13 mouse cellular contexts compared by ENCODE assay signal in the genomic region with DNA sequence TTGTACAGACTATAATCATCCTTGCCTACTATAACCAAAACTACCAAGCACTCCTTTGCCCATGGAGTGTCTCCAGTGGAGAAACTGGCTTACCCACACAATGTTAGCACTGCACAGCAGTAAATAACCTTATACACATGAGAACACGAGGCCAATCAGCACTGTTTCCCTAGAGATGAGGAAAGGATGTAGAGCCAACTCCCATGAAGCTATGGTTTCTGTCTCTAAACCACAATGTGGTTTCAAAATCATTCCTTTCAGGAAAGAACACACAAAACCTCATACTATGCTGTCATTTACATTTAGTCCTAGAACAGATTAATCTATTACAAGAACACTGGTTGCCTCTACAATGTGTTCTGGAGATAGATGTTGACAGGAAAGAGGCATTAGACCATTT. TPM values are rescaled to one million over a fixed set of nuclear protein-coding genes. Genes with fewer than 3 reads are reported as not detected.
DNase-seq lines count a peak whose midpoint lies in the region; ATAC-seq and TF ChIP-seq lines count a peak whose summit lies in the region.
"Had no signal": no experiment of that assay in that cellular context is flagged by ENCODE, and none has a peak within 500 bp of the region (broad histone marks: within the 10 kb centered on the region; RNA-seq: fewer than 3 reads in every experiment).

No protein-coding gene starts in this region.

- no peak for ATAC-seq in heart, embryonic 11.5 days (replicated peaks; ENCODE audit: insufficient number of reproducible peaks, low FRiP score, low TSS enrichment)
- ATAC-seq in midbrain, embryonic 12.5 days (ENCODE audit: low FRiP score, low read depth) = no peak
- no peak for ATAC-seq in midbrain, postnatal 0 days (ENCODE audit: low FRiP score)
- no peak for ATAC-seq in intestine, postnatal 0 days
- ATAC-seq in stomach, embryonic 14.5 days (ENCODE audit: insufficient number of reproducible peaks, insufficient read depth, low FRiP score, low read depth) = no peak

- H3K4me2 ChIP-seq in heart, embryonic 11.5 days = peak overlapping the region; percentile 98; the same call in 1 of the 2 replicates
- H3K4me2 ChIP-seq in midbrain, embryonic 12.5 days (replicated peaks) = peak overlapping the region; percentile 89; the same call in 1 of the 2 replicates
- H3K4me2 ChIP-seq in midbrain, postnatal 0 days (ENCODE audit: low read depth, low read length, poor library complexity, severe bottlenecking) = no peak overlapping the region
- H3K4me2 ChIP-seq in intestine, postnatal 0 days (replicated peaks; ENCODE audit: low read depth) = peak overlapping the region; percentile 79
- peak overlapping the region; percentile 99; the same call in 1 of the 2 replicates for H3K4me2 ChIP-seq in stomach, embryonic 14.5 days (replicated peaks; ENCODE audit: low read depth, low read length)

- no peak for TF ChIP-seq CTCF in midbrain, postnatal 0 days (IDR thresholded peaks at IDR 0.05)
- no peak for TF ChIP-seq CTCF in intestine, postnatal 0 days (IDR thresholded peaks at IDR 0.05; ENCODE audit: low read depth)

- H3K9ac ChIP-seq in heart, embryonic 11.5 days (ENCODE audit: low read depth, low read length) = no peak overlapping the region
- H3K9ac ChIP-seq in midbrain, embryonic 12.5 days (replicated peaks) = no peak overlapping the region
- H3K9ac ChIP-seq in midbrain, postnatal 0 days (replicated peaks; ENCODE audit: low read length, poor library complexity, severe bottlenecking) = no peak overlapping the region
- no peak overlapping the region for H3K9ac ChIP-seq in intestine, postnatal 0 days (ENCODE audit: low read depth, low read length)
- H3K9ac ChIP-seq in stomach, embryonic 14.5 days (replicated peaks; ENCODE audit: low read depth, low read length) = no peak overlapping the region

- peaks cover 10% of the 10 kb centered on the region for H3K36me3 ChIP-seq in heart, embryonic 11.5 days (ENCODE audit: control insufficient read depth, insufficient read depth, low read length)
- peaks cover 16% of the 10 kb centered on the region for H3K36me3 ChIP-seq in midbrain, embryonic 12.5 days
- peaks cover 15% of the 10 kb centered on the region for H3K36me3 ChIP-seq in midbrain, postnatal 0 days (ENCODE audit: insufficient read depth, low read length)
- peaks cover 17% of the 10 kb centered on the region for H3K36me3 ChIP-seq in intestine, postnatal 0 days (ENCODE audit: control insufficient read depth, insufficient read depth)
- H3K36me3 ChIP-seq in stomach, embryonic 14.5 days (ENCODE audit: control insufficient read depth, insufficient read depth, low read length) = peaks cover 11% of the 10 kb centered on the region

- no peak for DNase-seq in heart, adult 11 months
- DNase-seq in midbrain, postnatal 0 days (ENCODE audit: low spot score) = no peak
- DNase-seq in right cerebral cortex, postnatal 36 days (ENCODE audit: low spot score in 2 of 2) = no peak
- no peak for DNase-seq in thymus, postnatal 14 days
- DNase-seq: adrenal gland, adult 8-10 months; cerebellum, postnatal 36 days; gastrocnemius, postnatal 36 days; kidney, postnatal 4 days had no signal

- 60% methylated on average over 1 of the region's 1 CpGs for WGBS in heart, embryonic 11.5 days (ENCODE audit: insufficient replicate concordance)
- 58% methylated on average over 1 of the region's 1 CpGs for WGBS in midbrain, embryonic 12.5 days
- WGBS in midbrain, postnatal 0 days = 59% methylated on average over 1 of the region's 1 CpGs
- 46% methylated on average over 1 of the region's 1 CpGs for WGBS in intestine, postnatal 0 days
- WGBS in stomach, embryonic 14.5 days = 80% methylated on average over 1 of the region's 1 CpGs

- H3K4me1 ChIP-seq in heart, embryonic 11.5 days (ENCODE audit: control insufficient read depth, insufficient read depth, low read length) = peaks cover 6% of the 10 kb centered on the region
- peaks cover 17% of the 10 kb centered on the region for H3K4me1 ChIP-seq in midbrain, embryonic 12.5 days
- H3K4me1 ChIP-seq in midbrain, postnatal 0 days (ENCODE audit: insufficient read depth, low read length) = peaks cover 7% of the 10 kb centered on the region; the same call in 1 of the 2 replicates
- H3K4me1 ChIP-seq in intestine, postnatal 0 days (replicated peaks; ENCODE audit: control insufficient read depth, insufficient read depth, low read length) = 0 out of 2 replicates have a peak, but pooled peaks cover 4% of the 10 kb centered on the region
- H3K4me1 ChIP-seq in stomach, embryonic 14.5 days (ENCODE audit: control insufficient read depth, insufficient read depth, low read length) = peaks cover 8% of the 10 kb centered on the region; the same call in 1 of the 2 replicates

- H3K4me3 ChIP-seq in heart, embryonic 11.5 days (ENCODE audit: low read depth, low read length) = no peak overlapping the region
- peak overlapping the region; percentile 90; the same call in 1 of the 2 replicates for H3K4me3 ChIP-seq in midbrain, embryonic 12.5 days
- H3K4me3 ChIP-seq in midbrain, postnatal 0 days (ENCODE audit: low read depth, low read length) = no peak overlapping the region
- H3K4me3 ChIP-seq in intestine, postnatal 0 days (ENCODE audit: low read depth, low read length) = no peak overlapping the region
- H3K4me3 ChIP-seq in stomach, embryonic 14.5 days (ENCODE audit: low read depth, low read length) = peak overlapping the region; percentile 89; the same call in 1 of the 2 replicates

- H3K9me3 ChIP-seq in heart, embryonic 11.5 days (replicated peaks; ENCODE audit: control insufficient read depth, low read length) = no peaks in the 10 kb centered on the region
- no peaks in the 10 kb centered on the region for H3K9me3 ChIP-seq in midbrain, embryonic 12.5 days
- H3K9me3 ChIP-seq in midbrain, postnatal 0 days (ENCODE audit: low read length) = no peaks in the 10 kb centered on the region
- no peaks in the 10 kb centered on the region for H3K9me3 ChIP-seq in intestine, postnatal 0 days (ENCODE audit: control insufficient read depth)
- H3K9me3 ChIP-seq in stomach, embryonic 14.5 days (ENCODE audit: control insufficient read depth, low read depth, low read length) = no peaks in the 10 kb centered on the region

- H3K27ac ChIP-seq in heart, embryonic 11.5 days (ENCODE audit: low read depth, low read length) = no peak overlapping the region
- no peak overlapping the region for H3K27ac ChIP-seq in midbrain, embryonic 12.5 days (replicated peaks)
- H3K27ac ChIP-seq in midbrain, postnatal 0 days (ENCODE audit: low read depth, low read length) = no peak overlapping the region
- no peak overlapping the region for H3K27ac ChIP-seq in intestine, postnatal 0 days (ENCODE audit: low read depth, low read length)
- H3K27ac ChIP-seq in stomach, embryonic 14.5 days (ENCODE audit: low read length) = no peak overlapping the region

- H3K27me3 ChIP-seq in heart, embryonic 11.5 days (ENCODE audit: control insufficient read depth, insufficient read depth, low read length) = no peaks in the 10 kb centered on the region
- no peaks in the 10 kb centered on the region for H3K27me3 ChIP-seq in midbrain, embryonic 12.5 days
- no peaks in the 10 kb centered on the region for H3K27me3 ChIP-seq in midbrain, postnatal 0 days (ENCODE audit: insufficient read depth, low read length)
- no peaks in the 10 kb centered on the region for H3K27me3 ChIP-seq in intestine, postnatal 0 days (replicated peaks; ENCODE audit: control insufficient read depth, insufficient read depth, low read length)
- no peaks in the 10 kb centered on the region for H3K27me3 ChIP-seq in stomach, embryonic 14.5 days (ENCODE audit: control insufficient read depth, insufficient read depth, low read length)

RNA-seq across cellular contexts. Expression of gene Pigt, which starts 1.0 kb away (rescaled TPM):
- polyA plus RNA-seq in heart, embryonic 11.5 days (2014; fragmentation: Nextera tagmentation; extraction: Ambion mirVana) = 63.0 and 66.0 TPM in 2 replicates
- polyA plus RNA-seq in midbrain, embryonic 12.5 days (2016; fragmentation: Nextera tagmentation; extraction: Ambion mirVana) = 46.2 and 48.7 TPM in 2 replicates
- 117 and 126 TPM in 2 replicates for total RNA-seq in midbrain, postnatal 0 days (2014; rRNA removed)
- polyA plus RNA-seq in midbrain, postnatal 0 days (2015; fragmentation: Nextera tagmentation; extraction: Ambion mirVana) = 121 and 126 TPM in 2 replicates
- polyA plus RNA-seq in intestine, postnatal 0 days (2015; fragmentation: Nextera tagmentation; extraction: Ambion mirVana) = 75.8 and 83.0 TPM in 2 replicates
- polyA plus RNA-seq in stomach, embryonic 14.5 days (2014; fragmentation: Nextera tagmentation; extraction: Ambion mirVana) = 83.0 and 86.0 TPM in 2 replicates

RNA-seq across cellular contexts. Expression of gene Dbndd2, which starts 10.4 kb away (rescaled TPM):
- 16.5 and 21.9 TPM in 2 replicates for polyA plus RNA-seq in heart, embryonic 11.5 days (2014; fragmentation: Nextera tagmentation; extraction: Ambion mirVana)
- 4.7 and 6.0 TPM in 2 replicates for polyA plus RNA-seq in midbrain, embryonic 12.5 days (2016; fragmentation: Nextera tagmentation; extraction: Ambion mirVana)
- 21.1 and 26.7 TPM in 2 replicates for total RNA-seq in midbrain, postnatal 0 days (2014; rRNA removed)
- 24.8 and 25.4 TPM in 2 replicates for polyA plus RNA-seq in midbrain, postnatal 0 days (2015; fragmentation: Nextera tagmentation; extraction: Ambion mirVana)
- 15.9 and 18.8 TPM in 2 replicates for polyA plus RNA-seq in intestine, postnatal 0 days (2015; fragmentation: Nextera tagmentation; extraction: Ambion mirVana)
- 8.8 and 17.9 TPM in 2 replicates for polyA plus RNA-seq in stomach, embryonic 14.5 days (2014; fragmentation: Nextera tagmentation; extraction: Ambion mirVana)

RNA-seq across cellular contexts. Expression of gene Trp53tg5, which starts 22.8 kb away (rescaled TPM):
- polyA plus RNA-seq in heart, embryonic 11.5 days (2014; fragmentation: Nextera tagmentation; extraction: Ambion mirVana) = not detected in 2 replicates
- 0.19 TPM in 1 of 2 replicates, not detected in the other for polyA plus RNA-seq in midbrain, embryonic 12.5 days (2016; fragmentation: Nextera tagmentation; extraction: Ambion mirVana)
- total RNA-seq in midbrain, postnatal 0 days (2014; rRNA removed) = not detected in 2 replicates
- polyA plus RNA-seq in midbrain, postnatal 0 days (2015; fragmentation: Nextera tagmentation; extraction: Ambion mirVana) = not detected in 2 replicates
- polyA plus RNA-seq in intestine, postnatal 0 days (2015; fragmentation: Nextera tagmentation; extraction: Ambion mirVana) = not detected in 2 replicates
- polyA plus RNA-seq in stomach, embryonic 14.5 days (2014; fragmentation: Nextera tagmentation; extraction: Ambion mirVana) = not detected in 2 replicates
- total RNA-seq: adrenal gland, adult 8-10 months; gastrocnemius, postnatal 36 days had no signal
- polyA plus RNA-seq: small intestine, adult 2 months had no signal

RNA-seq across cellular contexts. Expression of gene Gm20458, which starts 35.6 kb away (rescaled TPM):
- 4.8 and 8.4 TPM in 2 replicates for polyA plus RNA-seq in heart, embryonic 11.5 days (2014; fragmentation: Nextera tagmentation; extraction: Ambion mirVana)
- 3.8 and 6.9 TPM in 2 replicates for polyA plus RNA-seq in midbrain, embryonic 12.5 days (2016; fragmentation: Nextera tagmentation; extraction: Ambion mirVana)
- 4.7 and 15.0 TPM in 2 replicates for total RNA-seq in midbrain, postnatal 0 days (2014; rRNA removed)
- 6.9 and 7.2 TPM in 2 replicates for polyA plus RNA-seq in midbrain, postnatal 0 days (2015; fragmentation: Nextera tagmentation; extraction: Ambion mirVana)
- polyA plus RNA-seq in intestine, postnatal 0 days (2015; fragmentation: Nextera tagmentation; extraction: Ambion mirVana) = 21.4 and 29.1 TPM in 2 replicates
- polyA plus RNA-seq in stomach, embryonic 14.5 days (2014; fragmentation: Nextera tagmentation; extraction: Ambion mirVana) = 7.0 and 19.1 TPM in 2 replicates

RNA-seq across cellular contexts. Expression of gene Sys1, which starts 39.6 kb away (rescaled TPM):
- polyA plus RNA-seq in heart, embryonic 11.5 days (2014; fragmentation: Nextera tagmentation; extraction: Ambion mirVana) = 37.0 and 42.3 TPM in 2 replicates
- 68.8 and 69.6 TPM in 2 replicates for polyA plus RNA-seq in midbrain, embryonic 12.5 days (2016; fragmentation: Nextera tagmentation; extraction: Ambion mirVana)
- total RNA-seq in midbrain, postnatal 0 days (2014; rRNA removed) = 194 and 206 TPM in 2 replicates
- 103 and 108 TPM in 2 replicates for polyA plus RNA-seq in midbrain, postnatal 0 days (2015; fragmentation: Nextera tagmentation; extraction: Ambion mirVana)
- polyA plus RNA-seq in intestine, postnatal 0 days (2015; fragmentation: Nextera tagmentation; extraction: Ambion mirVana) = 58.7 and 62.3 TPM in 2 replicates
- polyA plus RNA-seq in stomach, embryonic 14.5 days (2014; fragmentation: Nextera tagmentation; extraction: Ambion mirVana) = 65.0 and 67.6 TPM in 2 replicates

Comparison
In these comparisons a context has a peak if more than half of its experiments do, and no peak if none do; other contexts are left out.
1. H3K4me3 ChIP-seq: peak in midbrain, embryonic 12.5 days (single experiment) and stomach, embryonic 14.5 days (single experiment); none in heart, embryonic 11.5 days (single experiment), midbrain, postnatal 0 days (single experiment) and intestine, postnatal 0 days (single experiment).